Mouse (Mus musculus) heart, postnatal 0 days (tissue): ENCODE measurements around the gene Cd59a. TPM values are rescaled to one million over a fixed set of nuclear protein-coding genes. Genes with fewer than 3 reads are reported as not detected.
"Not testable (repeated sequence)": the region's sequence is repeated elsewhere in the genome, so short reads cannot be mapped to it uniquely, and the experiment has no call there.

Experiments
- ATAC-seq: fragments of 200-750 bp; cut with Nextera tagmentation; 2 replicates; pipeline ENCODE4 v1.8.0; 2017; ENCODE audit warnings: low read depth, moderate number of reproducible peaks, moderate library complexity; ENCODE audit not compliant: insufficient read depth
- DNase-seq: peaks from one replicate; pipeline ENCODE4 v3.0.0-alpha.2; 2016; ENCODE audit warnings: low spot score
- H3K27ac ChIP-seq: fragments of 300-500 bp; sonication (generic); 2 replicates; pipeline ENCODE4 v1.5.1; 2014; ENCODE audit warnings: low read depth, mild to moderate bottlenecking
- H3K27me3 ChIP-seq: fragments of 300-500 bp; sonication (generic); 2 replicates; pipeline ENCODE4 v1.6.1; 2014; ENCODE audit warnings: low read length, mixed read lengths; ENCODE audit not compliant: control insufficient read depth, insufficient read depth
- H3K36me3 ChIP-seq: fragments of 300-500 bp; sonication (generic); replicated peaks from 2 replicates; pipeline ENCODE4 v1.6.1; 2014; ENCODE audit warnings: low read length, mixed read lengths; ENCODE audit not compliant: control insufficient read depth, insufficient read depth
- H3K4me1 ChIP-seq: fragments of 300-500 bp; sonication (generic); 2 replicates; pipeline ENCODE4 v1.6.1; 2014; ENCODE audit warnings: antibody characterized with exemption; ENCODE audit not compliant: control insufficient read depth, insufficient read depth
- H3K4me2 ChIP-seq: fragments of 300-500 bp; sonication (generic); 2 replicates; pipeline ENCODE4 v1.6.1; 2014; ENCODE audit warnings: low read depth, mild to moderate bottlenecking, low read length, moderate library complexity
- H3K4me3 ChIP-seq: fragments of 300-500 bp; sonication (generic); 2 replicates; pipeline ENCODE4 v1.5.1; 2014; ENCODE audit warnings: low read depth, low read length
- H3K9ac ChIP-seq: fragments of 300-500 bp; sonication (generic); replicated peaks from 2 replicates; pipeline ENCODE4 v1.6.1; 2014; ENCODE audit warnings: low read depth, low read length, mixed read lengths
- H3K9me3 ChIP-seq: fragments of 300-500 bp; sonication (generic); replicated peaks from 2 replicates; pipeline ENCODE4 v1.6.1; 2016; ENCODE audit warnings: low read length; ENCODE audit not compliant: control insufficient read depth
- CTCF ChIP-seq: IDR thresholded peaks from 2 replicates; pipeline ENCODE4 v1.5.1; 2016; ENCODE audit warnings: antibody characterized with exemption, control low read depth, low read depth
- EP300 ChIP-seq: IDR thresholded peaks from 2 replicates; pipeline ENCODE4 v1.6.1; 2016; ENCODE audit warnings: antibody characterized with exemption, low read depth
- WGBS: fragments of 180-500 bp; shearing (Covaris S2); extraction: QIAGEN DNeasy Blood & Tissue Kit; methylation state at CpG from one replicate; pipeline ENCODE4 v1.1.7; 2014; 5-methylcytosine and 5-hydroxymethylcytosine counted together
- polyA plus RNA-seq: library from polyadenylated mRNA; unstranded; fragments of >200 nt; fragmentation: Nextera tagmentation; extraction: Ambion mirVana; gene quantifications from 2 replicates; pipeline ENCODE4 v1.2.1, GENCODE M21; 2015
- total RNA-seq: library from RNA; depleted of rRNA; stranded (reverse); fragments of >200 nt; gene quantifications from 2 replicates; pipeline ENCODE4 v1.2.3, GENCODE M21; 2014; ENCODE audit warnings: low replicate concordance

The Cd59a gene
- total and polyA plus RNA-seq, 2 experiments from 2014 or later: 40.6 to 96.5 TPM

DNA sequence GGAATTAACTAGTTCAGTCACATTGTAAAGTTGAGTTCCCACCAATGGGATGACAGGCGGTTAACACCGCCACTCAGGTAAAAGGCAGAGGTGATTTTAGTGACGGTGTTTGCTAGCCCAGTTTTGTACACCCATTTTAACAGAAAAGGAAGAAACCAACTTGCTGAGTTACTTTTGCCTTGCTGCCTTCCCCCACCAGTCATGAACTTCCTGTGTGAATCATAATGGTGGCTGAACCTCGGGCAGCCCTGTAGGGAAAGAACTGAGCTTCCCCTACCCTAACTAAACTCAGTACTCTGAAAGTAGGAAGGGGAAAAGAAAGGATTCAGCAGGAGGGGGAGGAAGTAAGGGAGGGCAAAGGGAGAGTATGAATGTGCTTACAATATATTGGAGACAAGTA, 14.4 kb downstream of the Cd59a start:
- 73% methylated on average over 4 of the region's 4 CpGs for WGBS
- peaks cover 10% of the 10 kb centered on the region; the same call in 1 of the 2 replicates for H3K36me3 ChIP-seq
- ATAC-seq: no peak
- H3K4me3 ChIP-seq: no peak overlapping the region
- H3K9me3 ChIP-seq: no peaks in the 10 kb centered on the region
- no peaks in the 10 kb centered on the region for H3K27me3 ChIP-seq
- no peak for TF ChIP-seq EP300
- TF ChIP-seq CTCF: no peak
- no peak overlapping the region for H3K9ac ChIP-seq
- no peak overlapping the region for H3K4me2 ChIP-seq
- H3K27ac ChIP-seq: peak overlapping the region; percentile 50
- DNase-seq: no peak
- peaks cover 10% of the 10 kb centered on the region; the same call in 1 of the 2 replicates for H3K4me1 ChIP-seq

DNA sequence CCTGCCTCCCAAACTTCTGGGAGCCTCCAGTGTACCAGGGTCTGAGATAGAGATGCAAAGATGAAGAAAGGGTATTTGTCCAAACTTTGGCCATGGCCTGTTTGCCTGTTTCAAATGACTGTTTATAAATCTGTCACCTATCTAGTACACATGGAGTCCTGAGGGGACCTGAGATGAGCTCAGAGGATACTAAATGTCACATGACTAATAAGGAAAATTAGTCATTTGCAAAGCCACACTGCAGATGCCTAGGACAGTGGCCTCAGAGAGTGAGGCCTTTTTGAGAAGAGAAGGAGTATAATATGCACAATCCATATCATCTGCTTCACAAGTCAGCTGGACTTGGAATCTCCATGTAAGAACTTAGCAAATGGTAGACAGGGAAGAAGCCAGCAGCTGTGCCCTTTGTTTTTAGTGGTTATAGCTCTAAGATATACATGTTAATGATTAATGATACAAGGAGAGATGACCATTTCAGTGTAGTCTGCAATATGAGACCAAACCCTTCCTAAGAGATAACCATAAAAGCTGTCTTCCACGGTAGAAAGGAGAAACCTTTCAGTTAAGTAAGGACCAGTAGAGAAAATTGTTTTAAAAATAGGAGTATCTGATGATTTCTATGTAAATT, 15.7 kb downstream of the Cd59a start:
- not testable (repeated sequence) for H3K4me2 ChIP-seq, H3K9me3 ChIP-seq, ATAC-seq, H3K36me3 ChIP-seq, H3K4me3 ChIP-seq, H3K27me3 ChIP-seq, H3K9ac ChIP-seq, DNase-seq, H3K27ac ChIP-seq
- no CpG with 5 or more reads among the region's 1 CpGs for WGBS
- peaks cover 10% of the 10 kb centered on the region; the same call in 1 of the 2 replicates for H3K4me1 ChIP-seq

DNA sequence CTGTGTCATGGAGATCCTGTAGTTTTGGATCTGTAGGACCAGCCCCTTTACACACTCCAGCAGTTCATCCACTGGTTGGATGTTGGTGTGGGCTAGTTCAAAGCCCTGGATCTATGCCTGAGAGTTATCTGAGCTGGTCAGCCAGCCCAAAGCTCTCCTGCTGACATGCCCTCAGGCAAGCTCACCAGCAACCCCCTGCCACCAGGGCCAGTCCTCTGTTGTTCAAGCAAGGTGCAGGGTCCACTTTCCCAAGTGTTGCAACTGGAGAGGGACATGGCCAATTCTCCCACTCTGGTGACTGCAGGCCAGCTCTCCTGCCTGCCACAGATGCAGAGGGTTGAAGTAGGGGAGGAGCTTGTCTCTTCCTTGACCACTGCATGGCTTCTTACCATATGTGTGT, 18.0 kb downstream of the Cd59a start:
- not testable (repeated sequence) for H3K9me3 ChIP-seq, H3K27ac ChIP-seq, DNase-seq, H3K4me2 ChIP-seq, H3K9ac ChIP-seq, H3K4me3 ChIP-seq, H3K36me3 ChIP-seq, H3K27me3 ChIP-seq, ATAC-seq
- peaks cover 10% of the 10 kb centered on the region; the same call in 1 of the 2 replicates for H3K4me1 ChIP-seq

DNA sequence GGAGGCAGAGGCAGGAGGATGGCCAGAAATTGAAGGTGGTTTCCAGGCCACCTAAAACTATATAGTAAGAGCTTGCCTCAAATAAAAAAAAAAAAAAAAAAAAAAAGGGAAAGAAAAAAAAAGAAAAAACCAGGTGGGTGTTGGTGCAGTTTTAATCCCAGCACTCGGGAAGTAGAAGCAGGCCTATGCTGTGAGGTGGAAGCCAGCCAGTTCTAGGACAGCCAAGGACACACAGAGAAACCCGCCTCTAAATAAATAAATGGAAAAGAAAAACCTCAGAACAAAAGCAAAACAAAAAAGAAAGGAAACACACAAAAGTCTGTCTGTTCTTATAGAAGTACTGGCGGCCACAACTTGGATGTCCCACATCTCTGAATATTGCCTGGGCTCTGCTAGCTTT, 19.3 kb downstream of the Cd59a start:
- Histone ChIP-seq H3K27ac (no peak overlapping the region), H3K27me3 (no peaks in the 10 kb centered on the region), H3K9me3 (no peaks in the 10 kb centered on the region), H3K4me3 (no peak overlapping the region), H3K9ac (no peak overlapping the region), H3K36me3 (peaks cover 10% of the 10 kb centered on the region; the same call in 1 of the 2 replicates), H3K4me2 (no peak overlapping the region), H3K4me1 (peaks cover 1% of the 10 kb centered on the region; the same call in 1 of the 2 replicates)
- no peak for TF ChIP-seq CTCF
- TF ChIP-seq EP300: no peak
- ATAC-seq (no peak), DNase-seq (no peak)
- WGBS: 85% methylated on average over 3 of the region's 3 CpGs

DNA sequence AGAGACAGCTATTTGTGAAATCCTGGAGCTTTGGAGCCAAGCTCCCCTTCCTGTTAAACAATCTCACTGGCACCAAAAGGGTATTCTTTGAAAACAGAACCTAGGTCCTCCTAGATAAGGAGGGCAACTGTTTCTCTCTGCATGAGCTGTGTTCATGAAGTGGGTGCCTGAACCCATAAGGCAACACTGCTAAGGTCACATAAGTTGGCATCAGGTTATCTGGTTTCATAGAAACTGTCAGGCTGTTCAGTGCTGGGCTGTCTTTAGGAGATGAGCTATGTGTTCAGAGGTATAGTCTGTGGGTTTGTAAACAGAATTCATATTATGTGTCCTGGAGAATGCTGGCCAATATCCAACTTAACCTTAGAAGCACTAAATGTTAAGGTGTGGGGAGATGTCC, 21.6 kb downstream of the Cd59a start:
- not testable (repeated sequence) for H3K4me2 ChIP-seq, H3K9me3 ChIP-seq, H3K27me3 ChIP-seq, ATAC-seq, H3K4me3 ChIP-seq, DNase-seq, H3K36me3 ChIP-seq, H3K9ac ChIP-seq, H3K27ac ChIP-seq
- peaks cover 23% of the 10 kb centered on the region for H3K4me1 ChIP-seq

DNA sequence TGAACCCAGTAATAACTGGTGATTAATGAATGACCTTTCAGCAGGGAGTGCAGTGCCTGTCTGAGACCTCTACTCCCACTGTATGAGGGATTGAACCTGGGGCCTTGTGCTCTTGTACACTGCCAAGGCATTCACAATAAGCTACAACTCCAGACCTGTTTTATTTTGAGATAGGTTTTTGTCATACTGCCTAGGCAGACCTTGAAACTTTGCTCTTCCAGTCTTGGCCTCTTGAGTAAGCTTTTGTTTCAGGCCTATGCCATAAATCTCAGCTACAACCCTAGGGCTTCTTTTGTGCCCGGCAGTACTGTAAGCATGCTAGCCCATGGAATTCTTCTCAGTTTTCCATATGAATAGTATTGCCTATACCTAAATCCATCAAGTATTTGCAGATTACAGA, 23.5 kb downstream of the Cd59a start:
- Histone ChIP-seq H3K4me1 (peaks cover 30% of the 10 kb centered on the region), H3K4me2 (no peak overlapping the region), H3K27me3 (no peaks in the 10 kb centered on the region), H3K27ac (no peak overlapping the region), H3K36me3 (peaks cover 1% of the 10 kb centered on the region; the same call in 1 of the 2 replicates), H3K9me3 (no peaks in the 10 kb centered on the region), H3K9ac (no peak overlapping the region), H3K4me3 (no peak overlapping the region)
- 82% methylated on average over 1 of the region's 1 CpGs for WGBS
- no peak for TF ChIP-seq CTCF
- TF ChIP-seq EP300: no peak
- DNase-seq (no peak), ATAC-seq (no peak)
